Mouse (Mus musculus) lung, postnatal 4 days (tissue): ENCODE data around the gene Gprasp1.
A peak's percentile ranks its signal among the peaks of the same experiment; 100 is the strongest.
"Not testable (repeated sequence)": the region's sequence is repeated elsewhere in the genome, so short reads cannot be mapped to it uniquely, and the experiment has no call there.

Experiments used
- DNase-seq, 2 experiments: peaks; one replicate each; pipeline ENCODE4 v3.0.0; 2021

The Gprasp1 gene

DNA sequence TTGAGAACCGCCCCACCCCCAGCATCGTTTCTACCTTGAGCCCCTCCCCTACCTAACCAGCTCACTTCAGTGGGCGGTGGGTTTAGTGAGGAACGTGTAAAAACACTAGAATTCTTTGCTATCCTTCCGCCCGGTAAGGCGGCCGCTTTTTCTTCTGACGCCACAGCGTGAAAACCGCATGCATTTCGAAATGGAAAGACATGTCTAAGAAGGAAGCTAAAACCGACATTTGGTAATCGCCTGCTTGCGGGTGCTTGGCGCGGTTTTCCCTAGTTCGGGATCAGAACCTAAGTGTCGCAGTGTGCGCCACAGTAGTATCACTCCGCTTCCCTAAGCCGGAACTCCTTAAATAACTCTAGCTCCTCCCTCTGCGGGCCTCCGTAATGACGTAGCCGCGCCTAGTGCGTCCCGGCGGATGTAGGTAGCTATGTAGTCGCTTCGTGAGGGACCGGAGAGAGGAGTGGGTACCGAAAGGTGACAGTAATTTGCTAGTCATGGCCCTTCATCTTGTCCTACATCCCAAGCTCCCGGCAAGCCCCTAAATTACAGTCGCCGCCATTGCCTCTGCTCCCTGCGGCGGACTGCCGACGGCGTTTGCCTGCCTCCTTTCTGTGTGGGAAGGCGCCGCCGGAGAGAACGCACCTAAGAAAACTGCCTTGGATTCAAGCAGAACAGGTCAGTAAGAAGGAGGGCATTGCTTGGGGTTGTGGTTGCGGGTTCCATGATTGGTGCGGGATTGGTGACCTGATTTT, at the start of gene Gprasp1, which contains the start of gene Armcx5:
Gene Gprasp1 (plus strand): TSS at position 430 of the 752 bp plus-strand sequence.
Gene Armcx5 (plus strand): TSS at position 430 of the 752 bp plus-strand sequence.
- peak; percentile 88 to 91 for DNase-seq

DNA sequence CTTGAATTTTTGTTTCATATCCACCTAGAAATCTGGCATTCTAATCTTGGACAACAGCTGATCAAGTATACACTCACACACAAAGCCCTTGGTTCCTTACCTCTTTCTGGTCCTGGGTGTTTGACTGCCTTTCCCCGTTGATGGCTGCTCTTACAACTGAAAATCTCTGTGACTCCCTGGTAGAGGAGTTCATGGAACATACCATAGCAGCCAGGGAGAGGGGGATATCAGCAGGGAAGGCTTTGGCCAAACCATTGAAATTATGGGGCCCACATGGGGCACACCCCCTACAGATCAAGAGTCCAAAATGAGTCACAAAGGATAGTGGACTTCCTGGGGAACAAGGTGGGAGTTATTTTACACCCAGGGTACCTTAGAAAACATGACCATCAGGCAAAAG, 48.9 kb upstream of the Gprasp1 start, which contains the start of gene Tcp11x2:
Gene Tcp11x2 (minus strand): TSS at position 158 of the 400 bp plus-strand sequence.
- DNase-seq = no peak

DNA sequence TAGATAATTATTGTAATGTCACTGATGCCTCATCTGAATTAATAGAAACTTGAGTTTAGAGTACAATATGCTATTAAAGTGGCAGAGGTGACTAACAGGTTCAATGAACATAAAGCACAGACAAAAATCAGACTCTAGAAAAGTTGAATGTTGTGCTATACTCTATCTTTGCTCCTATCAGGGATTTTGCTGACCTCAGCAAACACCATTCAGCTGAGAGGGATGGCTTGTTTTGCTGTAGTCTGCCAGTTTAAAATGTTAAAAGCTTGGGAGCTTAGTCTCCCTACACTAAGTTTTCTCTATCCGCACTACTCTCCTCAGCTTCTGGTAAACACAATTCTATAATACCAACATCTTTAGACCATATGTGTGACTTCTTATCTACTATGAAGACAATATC, 39.4 kb upstream of the Gprasp1 start:
- DNase-seq = no peak

DNA sequence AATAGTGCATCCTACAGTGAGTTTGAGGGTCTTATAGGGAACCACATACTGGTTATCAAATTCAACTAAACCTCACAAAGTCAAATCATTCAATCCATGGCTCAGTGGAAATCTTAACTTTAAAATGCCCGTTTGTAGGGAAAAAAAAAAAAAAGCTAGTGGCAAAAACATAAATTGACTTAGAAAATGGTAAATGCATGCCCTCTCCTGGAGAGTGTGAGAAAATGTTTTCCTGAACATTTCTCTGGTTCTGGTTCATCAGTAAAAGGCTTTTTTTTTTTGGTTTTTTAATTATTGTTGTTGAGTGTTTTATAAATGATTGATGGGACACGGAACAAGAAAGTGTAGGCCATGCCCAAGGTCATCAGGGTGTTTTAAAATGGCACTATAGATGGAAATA, 38.2 kb upstream of the Gprasp1 start:
- no peak for DNase-seq

DNA sequence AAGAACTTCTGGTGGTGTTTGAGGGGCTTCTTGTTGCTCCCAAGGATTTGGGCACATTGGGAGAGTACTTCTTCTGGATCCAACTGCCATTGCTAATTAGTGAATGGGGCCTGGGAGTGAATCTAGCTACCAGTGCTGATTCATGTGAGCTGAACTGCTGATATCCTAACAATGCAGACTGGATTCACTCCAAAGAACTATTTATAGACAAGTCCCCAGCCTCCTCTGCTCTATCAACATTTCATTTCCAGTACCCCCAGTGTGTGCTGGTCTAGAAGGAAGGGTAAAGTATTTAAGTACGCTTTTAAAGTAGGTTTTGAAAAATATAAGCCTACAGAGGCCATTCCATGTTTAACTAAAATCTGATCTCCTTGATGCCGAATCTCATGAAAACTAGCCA, 29.7 kb upstream of the Gprasp1 start:
- DNase-seq = no peak

DNA sequence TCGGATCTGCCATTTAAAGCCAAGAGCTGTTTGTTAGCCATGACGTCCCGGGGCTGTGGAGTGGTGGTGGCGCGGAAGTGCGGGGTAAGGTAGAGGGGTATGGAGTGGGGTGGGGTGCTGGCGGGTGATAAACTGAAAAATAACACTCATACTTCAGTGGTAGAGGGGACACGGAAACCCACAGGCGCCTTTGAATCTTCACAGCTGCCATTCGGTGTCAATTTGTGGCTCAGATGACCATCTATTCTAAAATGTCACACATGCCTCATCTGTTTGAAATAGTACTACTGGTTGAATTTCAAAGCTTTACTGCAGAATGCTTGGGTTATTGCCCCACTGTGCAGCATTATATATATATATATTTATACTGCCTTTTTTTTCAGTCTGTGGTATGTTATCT, 17.4 kb upstream of the Gprasp1 start, which contains the start of gene Tmsb15a:
Gene Tmsb15a (minus strand): TSS at position 101 of the 400 bp plus-strand sequence.
- no peak for DNase-seq

DNA sequence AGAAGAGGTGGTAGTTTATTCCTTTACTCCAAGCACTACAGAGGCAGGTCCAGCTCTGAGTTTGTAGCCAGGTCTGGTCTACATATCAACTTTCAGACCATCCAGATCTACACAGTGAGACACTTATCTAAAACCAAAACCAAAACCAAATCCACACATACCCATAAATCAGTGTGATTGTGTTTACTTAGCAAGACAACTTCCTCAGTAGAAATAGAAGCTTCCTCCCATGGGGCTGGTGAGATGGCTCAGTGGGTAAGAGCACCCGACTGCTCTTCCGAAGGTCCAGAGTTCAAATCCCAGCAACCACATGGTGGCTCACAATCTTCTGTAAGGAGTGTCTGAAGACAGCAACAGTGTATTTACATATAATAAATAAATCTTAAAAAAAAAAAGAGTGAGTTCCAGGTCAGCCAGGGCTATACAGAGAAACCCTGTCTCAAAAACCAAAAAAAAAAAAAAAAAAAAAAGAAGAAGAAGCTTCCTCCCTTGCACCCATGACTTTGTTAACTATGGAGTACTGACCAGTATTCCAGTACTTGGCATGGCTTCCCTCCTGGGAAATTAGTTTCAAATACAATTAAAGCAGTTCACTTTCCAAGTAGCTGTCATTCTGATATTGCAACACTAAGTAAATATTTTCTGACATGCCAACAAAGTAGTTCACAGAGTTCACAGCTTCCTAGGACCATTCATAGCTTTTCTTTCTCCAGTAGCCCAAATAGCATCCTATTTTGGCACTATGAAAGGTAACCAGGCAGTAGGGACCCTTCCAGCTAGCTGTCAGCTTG, 3.6 kb upstream of the Gprasp1 start:
- no peak for DNase-seq

DNA sequence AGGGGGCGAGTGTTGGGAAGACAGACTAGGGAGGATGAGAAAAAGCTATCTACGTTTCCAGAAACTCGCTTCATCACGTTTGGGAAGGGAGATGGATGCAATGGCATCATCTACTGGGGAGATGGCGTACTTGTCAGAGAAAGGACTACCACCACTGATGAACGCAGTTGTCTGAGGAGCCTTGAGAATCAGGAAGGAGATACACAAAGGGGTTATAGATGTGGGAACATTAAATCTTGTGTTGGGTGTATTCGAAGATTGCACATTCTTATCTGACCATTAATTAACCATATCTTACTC, 473 bp downstream of the Gprasp1 start:
- DNase-seq = no peak

DNA sequence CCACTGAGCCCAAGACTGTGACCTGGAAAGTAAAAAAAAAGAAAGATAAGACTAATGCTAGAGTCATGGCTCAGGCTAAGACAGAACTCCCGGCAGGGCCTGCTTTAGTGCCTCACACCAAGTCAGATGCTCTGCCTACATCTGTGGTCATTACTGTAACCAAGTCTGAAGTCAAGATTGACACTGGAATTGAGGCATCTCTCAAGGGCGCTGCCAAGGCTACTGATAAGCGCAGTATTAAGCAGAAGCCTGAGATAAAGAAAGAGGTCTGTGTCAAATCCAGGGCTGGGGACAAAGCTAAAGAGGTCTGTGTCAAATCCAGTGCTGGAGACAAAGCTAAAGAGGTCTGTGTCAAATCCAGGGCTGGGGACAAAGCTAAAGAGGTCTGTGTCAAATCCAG, 2.8 kb downstream of the Gprasp1 start:
- not testable (repeated sequence) for DNase-seq

DNA sequence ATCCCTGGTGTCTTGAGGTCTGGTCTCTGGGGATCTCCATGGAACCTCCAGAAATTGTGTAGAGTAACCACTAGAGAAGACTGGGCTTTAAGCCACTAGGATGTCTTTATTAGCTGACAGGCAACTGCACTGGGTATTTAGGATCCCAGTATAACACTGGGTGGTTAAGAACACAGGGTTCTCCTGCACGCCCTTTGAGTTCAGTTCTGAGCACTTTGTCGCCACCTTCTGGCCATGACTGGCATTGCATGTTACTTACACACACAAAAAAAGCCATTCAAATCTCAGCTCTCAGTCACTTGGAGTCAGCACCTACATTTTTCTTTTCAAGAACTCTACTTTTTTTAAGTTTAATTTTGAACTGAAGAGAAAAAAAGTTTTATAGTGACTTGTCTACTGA, 10.3 kb downstream of the Gprasp1 start:
- peak; percentile 38 to 67 for DNase-seq

DNA sequence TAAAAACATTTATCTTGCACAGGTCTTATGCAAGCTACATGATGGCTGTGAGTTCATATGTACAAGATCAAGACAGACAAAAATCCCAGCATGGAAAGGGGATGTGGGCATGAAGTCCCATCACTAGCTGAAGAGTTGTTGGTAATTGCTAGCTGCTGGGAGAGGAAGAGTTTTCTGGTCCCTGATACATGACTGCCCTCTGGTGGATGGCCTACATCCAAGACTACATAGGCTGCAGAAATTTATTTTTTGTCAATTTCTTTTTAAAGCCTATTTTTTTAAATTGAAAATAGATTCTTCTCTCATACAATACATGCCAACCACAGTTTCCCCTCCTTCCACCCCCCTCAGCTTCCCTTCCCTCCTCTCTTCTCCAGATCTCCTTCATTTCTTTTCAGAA, 19.2 kb downstream of the Gprasp1 start:
- DNase-seq = peak in 1 of 2 experiments; percentile 8

DNA sequence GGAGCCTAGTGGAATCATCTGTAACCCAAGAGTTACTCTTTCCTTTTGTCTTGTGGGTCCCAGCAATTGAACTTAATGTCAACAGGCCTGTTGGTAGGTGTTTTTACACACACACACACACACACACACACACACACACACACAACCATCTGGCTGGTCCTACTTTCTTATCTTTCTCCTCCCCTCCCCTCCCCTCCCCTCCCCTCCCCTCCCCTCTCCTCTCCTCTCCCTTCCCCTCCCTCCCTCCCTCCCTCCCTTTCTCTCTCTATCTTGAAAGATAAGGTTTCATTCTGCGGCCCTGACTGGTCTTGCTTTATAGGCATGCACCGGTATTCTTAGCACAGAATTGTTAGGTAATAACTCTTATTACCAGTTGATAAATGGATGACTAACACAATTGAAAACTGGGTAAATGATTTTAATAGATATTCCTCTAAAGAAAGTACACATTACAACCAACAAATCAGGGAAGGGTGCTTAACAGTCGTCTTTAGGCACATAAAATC, 25.6 kb downstream of the Gprasp1 start:
- DNase-seq = no peak

DNA sequence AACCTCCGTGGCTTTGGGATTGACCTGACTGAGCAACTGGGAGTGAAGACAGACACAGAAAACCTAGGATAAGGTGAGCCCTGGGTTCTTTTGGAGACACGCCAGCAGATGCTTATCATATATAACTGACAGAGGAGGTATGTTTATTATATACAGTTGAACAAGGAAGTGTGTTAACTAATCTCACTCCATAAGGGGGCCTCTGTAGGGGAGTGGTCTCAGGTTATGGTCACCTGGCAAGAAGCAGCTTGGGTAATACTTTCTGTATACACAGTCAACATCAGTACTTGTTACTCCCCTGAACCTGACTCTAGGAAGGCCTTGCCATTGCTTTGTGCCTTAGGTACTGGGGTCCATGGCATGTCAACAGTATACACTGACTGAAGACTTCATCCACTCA, 26.0 kb downstream of the Gprasp1 start:
- no peak for DNase-seq

DNA sequence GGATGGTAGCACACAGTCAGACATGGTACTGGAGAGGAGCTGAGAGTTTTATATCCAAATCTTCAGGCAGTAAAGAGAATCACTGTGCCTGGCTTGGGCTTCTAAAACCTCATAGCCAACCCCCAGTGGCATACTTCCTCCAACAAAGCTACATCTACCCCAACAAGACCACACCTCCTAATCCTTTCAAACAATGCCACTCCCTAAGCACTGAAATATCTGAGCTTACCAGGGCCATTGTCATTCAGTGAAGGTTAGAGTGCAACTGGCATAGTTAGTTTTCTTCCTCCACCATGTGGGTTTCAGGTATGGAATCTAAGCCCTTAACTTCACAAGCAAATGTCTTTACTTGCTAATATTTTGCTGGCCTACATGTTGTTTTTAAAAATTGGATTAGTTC, 49.0 kb downstream of the Gprasp1 start:
- no peak for DNase-seq

DNA sequence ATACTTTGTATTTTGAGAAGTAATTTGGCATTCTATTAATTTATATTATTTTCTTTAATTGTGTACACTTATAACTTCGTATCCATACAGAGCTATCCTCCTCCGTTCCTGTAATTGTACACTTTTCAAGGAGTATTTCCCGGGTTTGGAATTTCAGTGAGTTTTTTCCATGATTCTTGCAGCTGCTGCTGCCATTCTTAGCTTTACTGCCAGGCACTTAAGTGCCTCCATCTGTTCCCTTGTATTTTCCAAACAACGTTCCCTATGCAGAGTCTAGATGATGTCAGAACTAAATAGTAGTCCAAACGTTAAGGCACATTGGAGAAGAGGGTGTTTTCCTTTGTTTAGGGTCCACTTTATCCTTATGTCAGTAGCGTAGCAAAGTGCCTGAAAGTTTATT, 49.8 kb downstream of the Gprasp1 start:
- DNase-seq = no peak

DNA sequence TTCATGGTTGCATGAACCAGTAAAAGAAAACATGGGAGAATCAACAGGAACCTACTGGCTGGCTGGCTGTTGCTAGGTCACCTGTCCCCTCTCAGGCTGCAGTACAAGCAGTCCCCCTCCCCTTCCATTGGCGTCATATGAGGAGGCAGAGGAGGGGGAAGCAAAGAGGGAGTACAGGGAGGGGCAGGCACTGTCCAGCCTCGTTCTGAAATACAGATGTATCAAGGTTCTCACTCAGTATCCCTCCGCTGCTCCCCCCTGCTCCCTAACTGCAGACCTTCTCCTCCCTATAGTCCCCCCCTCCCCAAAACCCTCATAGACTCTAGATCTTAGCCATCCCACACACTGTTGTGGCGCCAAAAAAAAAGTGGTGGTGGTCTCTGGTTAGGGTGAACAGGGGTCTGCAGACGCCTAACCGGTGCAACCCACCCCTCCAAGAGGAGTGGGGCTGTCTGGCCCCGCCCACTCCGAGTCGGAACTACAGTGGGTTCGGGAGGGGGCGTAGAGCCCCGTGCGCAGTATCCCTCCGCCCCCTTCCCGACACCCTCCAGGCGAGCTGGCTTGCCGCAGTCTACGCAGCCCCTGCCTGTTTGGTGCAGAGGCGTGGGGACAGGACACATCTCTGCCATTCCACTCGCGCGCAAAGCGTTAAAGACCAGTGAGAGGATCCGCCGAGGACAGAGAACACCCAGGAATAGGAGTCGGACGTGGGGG, 53.2 kb downstream of the Gprasp1 start:
- peak; percentile 51 to 70 for DNase-seq

DNA sequence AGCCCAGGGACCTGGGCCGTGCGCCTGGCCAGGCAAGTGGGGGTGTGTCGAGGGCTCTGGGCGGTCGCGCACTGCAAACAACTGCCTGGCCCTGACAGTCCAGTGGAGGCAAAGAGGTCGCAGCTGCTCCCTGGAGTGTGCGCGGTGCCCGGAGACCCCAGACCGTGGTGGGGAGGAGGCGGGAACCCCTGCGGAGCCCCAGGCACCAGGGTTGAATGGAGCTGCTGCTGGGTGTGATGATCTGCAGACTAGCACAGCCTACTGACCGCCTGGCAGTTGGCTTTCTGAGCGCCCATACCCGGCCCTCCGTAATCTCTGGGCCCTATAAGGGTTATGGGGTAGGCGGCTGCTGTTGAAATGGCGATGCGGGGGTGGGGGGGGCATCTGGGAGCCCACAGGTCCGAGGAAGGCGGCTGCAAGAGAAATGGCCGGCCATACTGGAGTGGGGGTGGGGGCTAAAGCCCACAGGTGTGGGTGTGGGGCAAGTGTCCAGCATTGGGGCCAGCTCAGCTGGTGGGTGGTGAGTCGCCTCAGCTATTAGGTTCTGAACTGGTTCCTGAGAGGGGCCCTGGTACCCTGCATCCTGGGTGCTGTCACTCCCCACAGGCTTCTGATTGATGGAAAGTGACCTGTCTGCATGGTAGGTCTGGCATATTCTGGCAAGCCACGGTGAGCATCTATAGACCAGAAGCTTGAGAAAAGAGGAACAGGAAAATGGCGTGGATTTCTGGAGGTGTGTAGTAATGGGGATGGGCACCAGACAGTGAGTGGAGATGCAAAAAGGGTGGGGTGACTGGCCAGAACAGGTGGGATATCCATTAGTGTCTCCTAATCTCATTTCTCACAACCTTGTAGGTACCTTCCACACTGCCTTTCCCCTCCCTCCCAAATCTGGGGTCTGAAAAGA, 54.0 kb downstream of the Gprasp1 start:
- DNase-seq = not testable (repeated sequence)

DNA sequence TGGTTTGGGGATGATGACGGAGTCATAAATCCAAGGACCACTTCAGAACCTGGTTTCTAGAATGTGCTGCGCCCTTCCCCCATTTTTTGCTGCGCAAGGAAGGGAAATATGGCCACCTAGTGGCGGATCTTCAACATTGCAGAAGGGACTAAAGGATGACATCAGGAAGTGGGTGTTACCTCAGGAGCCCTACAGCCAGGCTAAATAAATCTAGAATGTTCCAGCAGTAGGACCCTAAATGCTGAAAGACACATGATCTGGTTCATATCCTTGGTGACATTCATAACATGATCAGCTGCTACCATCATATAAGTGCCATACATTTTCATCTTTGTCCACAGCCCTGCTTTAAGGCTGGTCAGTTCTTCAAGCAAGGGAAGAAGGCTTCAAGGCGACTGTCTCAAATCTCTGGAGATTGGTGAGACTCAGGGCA, 54.7 kb downstream of the Gprasp1 start, which contains the start of gene Bhlhb9:
Gene Bhlhb9 (plus strand): TSS at position 383 of the 433 bp plus-strand sequence.
- DNase-seq = peak; percentile 32 to 69

DNA sequence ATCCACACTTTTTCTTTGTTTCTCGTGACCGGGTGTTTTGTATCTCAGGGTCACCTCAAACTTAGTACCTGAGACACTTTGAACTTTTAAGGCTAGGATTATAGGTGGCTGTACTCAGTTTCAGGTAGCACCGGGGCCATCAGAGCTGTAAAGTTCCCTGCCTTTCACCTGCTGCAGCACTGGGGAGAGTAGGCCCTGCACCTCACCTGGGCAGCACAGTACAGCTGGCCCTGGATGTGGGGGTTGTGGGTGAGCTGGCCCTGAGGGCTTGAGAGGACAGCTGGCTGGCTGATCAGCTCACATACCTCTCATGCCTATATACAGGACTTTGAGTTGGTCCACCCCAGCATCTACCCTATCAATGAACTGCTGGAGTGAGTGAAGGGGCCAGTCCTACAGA, 61.6 kb downstream of the Gprasp1 start:
- no peak for DNase-seq

DNA sequence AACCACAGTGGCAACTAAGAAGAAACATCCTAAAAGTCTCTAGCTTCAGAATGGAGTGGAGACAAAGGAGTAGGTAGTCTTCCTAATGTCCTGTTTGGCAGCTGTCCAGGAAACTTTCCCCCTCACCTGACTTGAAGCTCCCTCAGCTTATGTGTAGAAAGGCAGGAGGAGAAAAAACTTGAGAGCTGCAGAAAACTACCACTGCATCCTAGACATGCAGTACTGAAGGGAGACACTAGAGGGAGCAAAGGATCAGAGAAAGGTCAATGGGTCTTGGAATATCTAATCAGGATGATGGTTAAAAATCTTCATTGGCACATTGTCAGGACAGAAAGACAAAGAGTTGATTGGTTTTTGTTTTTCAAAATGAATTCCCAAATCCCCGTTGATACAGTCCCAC, 63.2 kb downstream of the Gprasp1 start:
- DNase-seq = peak in 1 of 2 experiments; percentile 24

DNA sequence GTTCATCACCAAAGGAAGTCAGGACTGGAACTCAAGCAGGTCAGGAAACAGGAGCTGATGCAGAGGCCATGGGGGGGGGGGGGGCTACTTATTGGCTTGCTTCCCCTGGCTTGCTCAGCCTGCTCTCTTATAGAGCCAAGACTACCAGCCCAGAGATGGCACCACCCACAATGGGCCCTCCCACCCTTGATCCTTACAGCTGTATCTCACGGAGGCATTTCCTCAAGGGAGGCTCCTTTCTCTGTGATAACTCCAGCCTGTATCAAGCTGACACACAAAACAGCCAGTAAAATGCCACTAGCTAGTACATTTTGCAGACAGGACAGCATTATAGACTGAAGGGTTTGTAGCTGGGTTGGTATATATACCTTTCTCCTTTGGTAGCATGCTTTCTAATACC, 93.4 kb downstream of the Gprasp1 start:
- not testable (repeated sequence) for DNase-seq

DNA sequence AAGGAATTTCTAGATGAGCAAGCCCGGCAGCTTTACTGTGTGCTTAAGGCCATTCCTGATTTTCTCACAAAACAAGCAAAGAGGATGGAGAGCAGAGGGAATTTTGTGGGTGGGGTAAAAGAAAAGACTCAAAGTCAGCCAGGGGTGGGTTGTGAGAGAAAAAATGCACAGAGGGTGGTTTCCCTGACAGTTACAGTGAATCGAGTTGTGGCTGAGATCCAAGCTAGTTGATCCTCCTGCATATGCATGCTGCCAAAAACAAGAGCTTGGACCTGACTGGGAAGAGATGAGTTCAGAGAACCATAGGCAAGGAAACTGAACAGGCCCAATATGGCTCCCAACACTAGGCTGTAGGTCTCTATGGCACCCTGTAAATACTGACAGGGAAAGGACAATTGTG, 95.4 kb downstream of the Gprasp1 start:
- no peak for DNase-seq
